Mouse (Mus musculus) urinary bladder, postnatal 4 days (tissue): ENCODE results near the gene Nwd1.
A peak's percentile ranks its signal among the peaks of the same experiment; 100 is the strongest.

Experiments used
- DNase-seq, 2 experiments: peaks; one replicate each; pipeline ENCODE4 v3.0.0; 2021 to 2022; ENCODE audit warnings: low spot score in 2 of 2

Nwd1 gene

DNA sequence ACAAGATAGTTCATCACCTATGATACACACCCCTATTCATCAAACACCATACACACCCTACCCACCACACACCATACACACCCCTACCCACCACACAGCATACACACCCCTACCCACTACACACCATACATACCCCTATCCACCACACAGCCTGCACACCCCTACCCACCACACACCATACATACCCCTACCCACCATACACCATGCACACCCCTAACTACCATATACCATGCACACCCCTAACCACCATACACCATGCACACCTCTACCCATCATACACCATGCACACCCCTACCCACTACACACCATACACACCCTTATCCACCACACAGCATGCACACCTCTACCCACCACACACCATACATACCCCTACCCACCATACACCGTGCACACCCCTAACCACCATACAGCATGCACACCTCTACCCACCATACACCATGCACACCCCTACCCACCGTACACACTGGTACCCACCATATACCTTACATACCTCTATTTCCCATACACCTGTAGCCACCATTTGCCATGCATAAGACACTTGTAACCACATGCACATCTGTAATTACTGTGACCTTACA lies 51.9 kb downstream of the Nwd1 start:
- DNase-seq: no peak

DNA sequence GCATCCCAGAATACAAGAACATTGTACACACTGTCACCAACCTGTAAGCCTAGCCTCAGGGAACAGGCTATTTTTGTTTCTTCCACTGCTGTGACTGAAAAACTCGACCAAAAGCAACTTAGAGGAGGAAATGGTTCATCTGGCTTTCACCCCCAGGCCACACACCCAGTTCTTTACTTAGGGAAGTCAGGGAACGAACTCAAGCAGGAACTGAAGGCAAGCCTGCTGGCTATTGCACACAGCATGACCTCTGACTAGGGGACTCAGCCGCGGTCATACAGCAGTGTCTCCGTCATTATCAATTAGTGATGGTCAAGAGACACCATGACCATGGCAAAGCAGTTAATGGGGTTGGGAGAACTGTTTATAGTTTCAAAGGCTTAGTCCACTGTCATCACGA lies 66.1 kb downstream of the Nwd1 start:
- no peak for DNase-seq

DNA sequence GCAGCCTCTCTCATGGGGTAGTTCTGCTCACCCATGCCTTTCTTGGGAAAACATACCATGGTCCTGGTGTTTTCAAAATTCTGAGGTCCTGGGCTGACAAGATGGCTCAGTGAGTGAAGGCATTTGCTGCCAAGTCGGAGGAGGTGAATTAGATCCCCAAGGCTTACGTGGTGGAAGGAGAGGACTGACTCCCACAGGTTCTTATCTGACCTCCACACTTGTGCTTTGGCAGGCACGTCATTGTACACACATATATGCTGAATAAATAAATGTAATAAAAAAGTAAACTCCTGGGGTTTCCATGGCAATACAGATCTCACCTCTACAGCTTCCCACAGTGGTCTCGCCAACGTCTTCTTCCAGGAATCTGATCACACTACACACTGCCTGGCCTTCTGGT lies 70.1 kb downstream of the Nwd1 start:
- DNase-seq: no peak

DNA sequence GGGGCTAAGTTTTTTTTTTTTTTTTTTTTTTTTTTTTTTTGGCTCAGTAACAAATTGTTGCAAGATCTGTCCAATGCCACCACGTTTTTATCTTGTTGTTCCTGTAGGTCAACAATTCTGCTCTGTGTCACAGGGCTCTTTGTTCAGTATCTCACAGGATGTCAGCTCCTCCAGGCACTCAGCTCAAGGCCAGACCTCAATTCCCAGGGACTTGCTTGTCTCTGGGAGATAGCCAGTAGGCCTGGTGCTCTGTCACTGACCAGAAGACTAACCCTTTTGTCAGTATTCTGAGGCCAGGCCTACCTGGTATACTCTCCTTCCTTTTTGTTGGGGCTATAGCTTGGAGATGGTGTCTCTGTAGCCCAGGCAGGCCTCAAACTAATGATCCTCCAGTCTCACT lies 74.0 kb downstream of the Nwd1 start:
- DNase-seq: no peak

DNA sequence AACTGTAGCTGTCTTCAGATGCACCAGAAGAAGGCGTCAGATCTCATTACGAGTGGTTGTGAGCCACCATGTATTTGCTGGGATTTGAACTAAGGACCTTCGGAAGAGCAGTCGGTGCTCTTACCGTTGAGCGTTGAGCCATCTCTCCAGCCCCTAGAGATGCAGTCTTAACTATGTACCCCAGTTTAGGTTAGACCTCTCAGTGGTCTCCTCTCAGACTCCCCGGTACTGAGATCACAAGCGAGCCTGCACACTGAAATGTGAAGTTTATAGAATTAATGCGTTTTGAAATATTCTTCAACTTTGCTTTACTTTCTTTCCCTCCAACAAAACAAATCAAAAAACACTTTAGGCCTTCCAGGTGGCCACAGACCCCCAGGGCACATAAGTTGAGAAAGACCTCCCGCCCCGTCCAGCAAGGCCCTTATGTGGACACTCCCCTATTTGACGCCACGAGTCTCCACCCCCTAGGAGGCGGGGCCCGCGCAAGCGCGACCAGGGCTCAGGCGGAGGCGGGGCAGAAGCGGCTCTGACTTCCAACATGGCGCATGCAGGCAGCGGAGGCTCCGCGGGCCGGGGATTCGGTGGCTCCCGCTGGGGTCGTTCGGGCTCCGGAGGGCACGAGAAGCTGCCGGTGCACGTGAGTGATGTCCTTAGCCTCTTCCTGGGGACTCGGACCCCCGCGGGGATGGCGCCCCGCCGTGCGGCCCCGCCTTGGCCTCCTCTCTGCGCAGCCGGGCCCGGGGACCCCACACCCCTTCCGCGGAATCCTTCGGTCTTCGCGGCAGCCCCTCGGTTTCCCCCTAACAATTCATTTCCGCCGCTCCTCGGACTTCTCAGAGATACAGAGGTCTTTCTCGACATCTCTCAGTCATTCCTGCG lies 76.5 kb downstream of the Nwd1 start, which contains the start of gene Sin3b:
Gene Sin3b (plus strand): TSS at position 517 of the 882 bp plus-strand sequence.
- peak; percentile 93 to 96 for DNase-seq

DNA sequence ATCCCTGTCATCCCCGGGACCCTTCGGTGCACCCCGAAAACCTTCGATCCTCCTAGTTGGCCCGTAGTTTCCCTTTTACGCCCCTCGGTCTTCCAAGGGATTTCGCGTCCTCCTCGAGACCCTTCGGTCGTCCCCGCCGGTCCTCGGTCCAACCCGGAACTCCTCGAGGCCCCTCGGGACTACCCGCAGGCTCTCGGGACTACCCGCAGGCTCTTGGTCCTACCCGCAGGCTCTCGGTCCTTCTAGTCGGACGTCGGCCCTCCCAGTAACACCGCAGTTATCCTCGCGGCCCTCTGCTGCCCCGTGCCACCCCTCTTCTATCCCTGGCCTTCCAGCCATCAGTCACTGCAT lies 77.1 kb downstream of the Nwd1 start:
- DNase-seq: no peak

DNA sequence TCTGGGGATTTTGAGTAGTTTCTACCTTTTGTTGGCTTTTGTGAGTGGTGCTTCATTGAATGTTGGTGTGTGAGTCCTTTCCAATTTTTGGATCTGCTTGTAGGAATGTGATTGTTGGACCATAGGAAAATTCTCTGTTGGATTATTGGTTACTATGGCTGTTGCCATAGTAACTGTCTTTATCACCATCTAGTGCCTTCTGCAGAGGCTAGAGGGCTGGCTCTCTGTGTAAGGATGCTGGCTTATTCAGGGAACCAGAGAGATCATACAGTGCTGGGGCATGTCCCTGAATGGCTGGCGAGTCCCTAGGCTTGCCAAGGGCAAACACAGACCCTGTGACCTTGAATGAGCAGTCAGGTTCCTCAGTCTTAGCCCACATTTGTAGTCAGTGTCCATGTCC lies 82.1 kb downstream of the Nwd1 start:
- no peak for DNase-seq

DNA sequence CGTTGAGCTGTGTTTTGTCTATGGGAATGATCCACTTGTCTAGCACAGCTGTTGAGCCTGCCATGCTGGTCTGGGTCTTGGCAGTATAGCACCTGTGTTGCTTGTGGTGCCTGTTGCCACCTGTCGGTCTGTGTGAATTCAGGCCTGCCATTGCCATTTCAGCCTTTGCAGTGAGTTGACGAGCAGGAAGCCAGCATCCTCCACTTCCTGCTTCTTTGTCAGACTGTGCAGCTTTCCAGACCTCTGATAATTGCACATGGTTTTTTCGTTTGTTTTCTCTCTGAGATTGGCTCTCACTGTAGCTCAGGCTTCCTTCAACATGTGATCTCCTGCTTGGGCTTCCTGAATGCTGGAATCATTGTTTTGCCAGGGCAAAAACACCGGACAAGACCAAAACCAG lies 88.5 kb downstream of the Nwd1 start:
- no peak for DNase-seq

DNA sequence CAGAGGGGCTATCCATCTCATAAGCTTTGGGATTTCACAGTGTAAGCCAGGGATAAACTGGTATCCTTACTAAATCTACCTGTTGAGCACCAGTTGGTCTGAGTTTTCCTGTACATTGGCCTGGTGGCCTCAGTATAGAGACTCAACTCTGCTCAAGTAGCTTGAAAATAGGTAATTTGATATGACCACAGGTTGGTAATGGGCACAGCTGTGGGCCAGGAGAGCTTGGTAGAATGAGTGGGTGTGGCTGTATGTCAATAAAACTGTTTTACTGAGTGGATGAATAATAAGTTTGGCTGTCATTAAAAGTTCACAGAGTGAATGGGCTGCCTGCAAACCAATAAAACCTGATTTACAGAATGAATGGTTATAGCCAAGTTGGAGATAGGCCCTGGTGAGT lies 90.4 kb downstream of the Nwd1 start:
- DNase-seq: no peak

DNA sequence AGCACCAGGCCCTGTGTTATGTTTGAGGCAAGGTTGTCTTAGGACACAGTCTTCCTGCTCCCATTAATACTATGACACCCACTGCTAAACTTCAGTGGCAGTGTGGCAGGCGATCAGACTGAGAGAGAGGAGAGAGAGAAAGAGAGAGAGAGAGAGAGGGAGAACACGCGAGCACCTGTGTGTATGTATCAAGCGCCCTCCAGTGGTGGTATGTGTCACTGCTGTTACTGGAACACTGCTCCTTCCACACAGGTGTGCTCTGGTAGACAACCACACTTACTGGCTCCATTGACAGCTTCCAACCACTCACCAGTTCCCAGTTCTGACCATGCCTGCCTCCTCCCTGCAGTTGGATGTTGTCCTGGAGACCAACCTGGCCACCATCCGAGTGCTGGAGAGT lies 99.5 kb downstream of the Nwd1 start:
- DNase-seq: no peak

DNA sequence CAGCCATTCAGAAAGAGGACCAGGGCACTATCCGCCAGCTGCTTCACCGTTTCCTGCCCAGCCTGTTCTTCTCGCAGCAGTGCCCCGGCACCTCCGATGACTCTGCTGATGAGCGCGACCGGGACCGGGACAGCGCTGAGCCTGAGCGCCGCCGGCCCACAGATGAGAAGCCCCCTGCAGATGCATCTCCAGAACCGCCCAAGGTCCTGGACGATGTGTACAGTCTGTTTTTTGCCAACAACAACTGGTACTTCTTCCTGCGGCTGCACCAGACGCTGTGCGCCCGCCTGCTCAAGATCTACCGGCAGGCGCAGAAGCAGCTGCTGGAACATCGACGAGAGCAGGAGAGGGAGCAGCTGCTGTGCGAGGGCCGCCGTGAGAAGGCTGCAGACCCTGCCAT lies 103.3 kb downstream of the Nwd1 start:
- peak in 1 of 2 experiments; percentile 54 for DNase-seq

DNA sequence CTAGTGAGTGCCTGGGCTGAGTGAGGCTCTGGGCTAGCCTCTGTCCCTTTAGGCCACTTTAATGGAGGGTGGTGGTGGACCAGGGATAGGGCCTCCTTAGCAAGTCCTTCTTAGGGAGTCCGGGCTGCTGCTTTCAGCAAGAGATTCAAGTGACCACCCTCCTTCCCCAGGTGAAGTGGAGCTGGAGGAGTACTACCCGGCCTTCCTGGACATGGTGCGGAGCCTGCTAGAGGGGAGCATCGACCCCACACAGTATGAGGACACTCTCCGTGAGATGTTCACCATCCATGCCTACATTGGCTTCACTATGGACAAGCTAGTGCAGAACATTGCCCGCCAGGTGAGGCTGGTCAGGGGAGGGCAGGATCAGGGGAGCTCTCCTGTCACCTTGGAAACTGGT lies 103.8 kb downstream of the Nwd1 start:
- peak; percentile 13 to 53 for DNase-seq

DNA sequence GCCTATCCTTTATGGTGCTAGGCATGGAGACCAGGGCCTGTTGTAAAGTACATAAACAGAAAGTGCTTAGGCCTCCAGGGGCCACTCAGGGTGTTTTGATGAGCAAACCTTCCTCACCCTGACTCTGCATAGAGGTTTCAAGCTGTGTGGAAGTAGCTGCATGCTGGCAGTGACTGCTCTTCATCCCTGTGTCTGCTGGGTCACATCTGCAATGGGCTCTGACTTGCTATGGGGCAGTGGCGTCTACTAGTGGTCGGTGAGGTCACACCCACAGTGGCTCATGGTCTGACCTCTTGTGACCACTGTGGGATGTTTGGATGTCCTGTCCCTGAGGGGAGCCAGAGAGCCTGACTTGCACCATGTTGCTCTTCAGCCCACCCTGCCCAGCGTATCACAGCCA lies 104.6 kb downstream of the Nwd1 start:
- peak; percentile 13 to 49 for DNase-seq

DNA sequence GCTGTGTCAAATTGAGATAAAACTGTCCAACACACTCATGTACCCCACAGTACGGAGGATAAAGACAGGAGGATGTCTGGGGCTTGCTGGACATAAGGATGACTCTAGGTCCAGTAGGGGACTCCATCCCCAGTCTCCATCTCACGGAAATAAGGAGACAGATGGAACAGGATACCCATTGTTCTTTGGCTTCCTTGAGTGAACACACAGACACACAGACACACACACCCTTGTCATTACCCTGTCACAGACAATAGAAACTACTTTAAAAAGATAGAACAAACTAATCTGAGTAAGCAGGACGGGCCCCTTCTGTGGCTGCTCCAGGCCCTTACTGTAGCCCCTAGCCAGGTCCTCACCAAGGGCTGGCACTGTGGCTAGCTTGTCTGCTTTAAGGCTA lies 105.8 kb downstream of the Nwd1 start:
- peak in 1 of 2 experiments; percentile 10 for DNase-seq

DNA sequence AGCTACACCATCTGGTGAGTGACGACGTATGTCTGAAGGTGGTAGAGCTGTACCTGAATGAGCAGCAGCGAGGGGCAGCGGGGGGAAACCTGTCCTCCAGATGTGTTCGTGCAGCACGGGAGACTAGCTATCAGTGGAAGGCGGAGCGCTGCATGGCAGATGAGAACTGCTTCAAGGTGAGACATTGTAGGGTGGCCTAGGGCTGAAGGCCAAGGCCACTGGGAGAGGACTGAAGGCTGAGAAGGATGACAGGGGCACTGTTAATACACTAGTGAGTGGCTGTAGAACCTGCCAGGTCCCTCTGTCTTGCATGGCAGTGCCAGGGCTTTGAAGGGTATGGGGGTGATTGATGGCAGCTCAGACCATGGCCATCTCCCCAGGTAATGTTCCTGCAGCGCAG lies 106.7 kb downstream of the Nwd1 start:
- DNase-seq: peak; percentile 13 to 46

DNA sequence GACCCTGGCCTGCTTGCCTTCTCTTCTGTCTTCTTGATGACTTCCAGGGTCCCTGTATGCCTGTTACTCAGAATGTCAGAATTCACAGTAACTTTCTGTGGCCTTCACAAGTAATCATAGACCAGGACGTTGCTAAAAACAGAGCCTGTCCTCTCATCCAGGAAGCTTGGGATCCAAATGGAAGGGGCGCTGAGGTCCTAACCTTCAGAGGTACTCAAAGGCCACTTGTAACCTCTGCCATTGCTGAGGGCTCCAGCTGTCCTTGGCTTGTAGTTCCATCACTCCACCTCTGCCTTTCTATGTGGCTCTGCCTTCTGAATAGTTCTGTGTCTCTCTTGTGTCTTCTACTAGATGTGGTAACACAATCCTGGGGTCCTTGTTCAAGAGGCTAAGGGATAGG lies 107.3 kb downstream of the Nwd1 start:
- DNase-seq: peak; percentile 4 to 41

DNA sequence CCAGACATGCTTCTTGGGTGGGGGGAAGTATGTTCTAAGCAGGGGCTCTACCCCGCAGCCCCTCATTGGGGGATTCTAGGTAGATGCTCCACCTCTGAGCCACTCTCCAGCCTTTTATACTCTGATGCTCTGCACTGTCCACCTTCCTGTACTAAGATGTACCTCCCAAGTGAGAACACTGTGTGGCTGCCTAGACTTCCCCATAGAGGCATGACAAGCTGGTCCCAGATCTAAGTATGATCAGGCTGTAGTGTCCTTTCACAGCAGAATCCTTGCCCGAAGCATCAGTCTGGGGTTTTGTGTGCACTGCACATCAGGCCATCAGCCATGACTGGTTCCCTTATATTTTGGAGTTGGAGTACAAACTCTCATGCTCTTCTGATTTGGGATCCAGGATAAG lies 109.5 kb downstream of the Nwd1 start:
- peak in 1 of 2 experiments; percentile 44 for DNase-seq

DNA sequence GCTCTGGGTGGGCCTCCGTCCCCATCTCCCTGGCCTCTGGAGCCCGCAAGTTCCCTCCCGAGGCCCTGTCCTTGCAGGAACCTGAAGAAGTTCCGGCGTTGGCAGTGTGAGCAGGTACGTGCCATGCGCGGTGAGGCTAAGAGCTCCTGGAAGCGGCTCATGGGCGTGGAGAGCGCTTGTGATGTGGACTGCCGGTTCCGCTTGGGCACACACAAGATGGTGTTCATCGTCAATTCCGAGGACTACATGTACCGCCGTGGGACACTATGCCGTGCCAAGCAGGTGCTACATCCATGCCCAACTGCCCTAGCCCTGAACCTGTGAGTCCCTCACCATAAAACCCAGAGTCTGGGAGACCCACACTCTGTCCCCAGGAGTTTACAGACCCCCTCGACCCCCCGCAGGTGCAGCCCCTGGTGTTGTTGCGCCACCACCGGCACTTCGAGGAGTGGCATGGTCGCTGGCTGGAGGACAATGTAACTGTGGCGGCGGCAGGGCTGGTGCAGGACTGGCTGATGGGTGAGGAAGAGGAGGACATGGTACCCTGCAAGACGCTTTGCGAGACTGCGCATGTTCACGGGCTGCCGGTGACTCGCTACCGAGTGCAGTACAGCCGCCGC lies 110.4 kb downstream of the Nwd1 start:
- peak; percentile 16 to 59 for DNase-seq

DNA sequence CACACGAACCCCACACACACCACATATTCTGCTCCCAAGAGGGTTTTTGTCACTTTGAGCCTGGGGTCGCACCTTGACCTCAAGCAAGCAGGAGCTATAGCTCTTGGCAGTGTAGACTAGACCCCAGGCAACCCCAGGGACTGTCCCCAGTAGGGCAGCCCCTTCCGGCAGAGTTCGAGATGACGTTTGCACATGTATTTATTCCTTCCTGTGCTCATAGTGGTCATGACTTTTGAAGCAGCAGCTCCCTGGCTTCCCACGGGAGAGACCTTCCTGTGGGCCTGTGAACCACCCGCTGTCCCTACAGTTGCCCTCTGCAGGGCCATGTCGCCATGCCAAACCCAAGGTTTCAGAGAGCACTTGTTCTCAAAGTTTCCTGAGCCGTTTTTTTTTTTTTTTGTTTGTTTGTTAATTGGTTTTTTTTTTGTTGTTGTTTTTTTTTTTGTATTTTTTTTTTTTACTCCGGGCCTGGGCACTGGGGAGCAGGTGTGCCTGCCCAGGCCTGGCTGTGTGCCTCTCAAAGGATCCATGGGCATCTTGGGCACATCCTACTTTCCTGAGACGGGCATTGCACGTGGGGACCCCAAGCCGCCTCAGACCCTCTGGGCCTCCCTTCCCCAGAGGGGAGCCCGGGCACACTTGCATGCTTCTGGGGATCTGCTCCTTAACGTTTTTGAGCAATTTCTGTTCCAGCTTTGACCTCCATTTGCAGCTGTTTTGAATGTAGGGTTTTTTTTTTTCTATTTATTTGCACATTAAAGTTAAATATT lies 111.1 kb downstream of the Nwd1 start:
- DNase-seq: peak; percentile 16 to 56

DNA sequence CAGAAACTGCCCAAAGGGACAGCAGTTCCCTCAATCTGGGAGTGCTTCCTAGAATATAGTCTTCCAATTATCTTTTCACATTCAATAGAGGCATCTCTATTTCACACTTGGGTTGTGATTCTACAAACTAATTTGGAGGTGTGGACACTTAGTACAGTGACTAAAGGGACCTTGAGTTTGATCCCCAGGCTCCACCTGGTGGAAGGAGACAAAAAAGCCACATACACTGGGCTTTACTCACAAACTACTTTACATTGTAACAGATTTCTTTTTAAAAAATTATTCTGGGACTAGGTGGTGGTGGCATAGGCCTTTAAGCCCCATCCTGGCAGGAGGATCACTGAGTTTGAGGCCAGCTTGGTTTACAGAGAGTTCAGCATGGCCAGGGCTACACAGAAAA lies 111.8 kb downstream of the Nwd1 start:
- DNase-seq: peak; percentile 11 to 14

DNA sequence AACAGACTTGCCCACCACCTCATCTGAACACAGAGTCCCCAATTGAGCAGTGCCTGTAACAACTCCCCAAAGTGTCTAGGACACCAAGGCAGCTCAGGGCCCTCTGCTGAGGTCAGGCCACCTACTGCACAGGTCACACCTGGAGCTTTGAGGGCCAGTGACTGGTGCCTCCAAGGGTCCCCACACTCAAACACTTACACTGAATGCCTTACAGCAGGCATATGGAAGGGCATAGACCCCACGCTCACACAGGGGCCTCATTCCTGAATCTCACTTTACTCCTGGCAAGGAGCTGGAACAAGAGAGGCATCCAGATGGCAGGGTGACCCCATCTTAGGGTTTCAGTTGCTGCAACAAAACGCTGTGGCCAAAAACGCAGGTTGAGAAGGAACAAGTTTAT lies 113.7 kb downstream of the Nwd1 start:
- DNase-seq: peak in 1 of 2 experiments; percentile 51
